Mouse (Mus musculus): ENCODE measurements around the gene Olfr615. TPM values are rescaled to one million over a fixed set of nuclear protein-coding genes. Genes with fewer than 3 reads are reported as not detected.
"Not testable (repeated sequence)": the region's sequence is repeated elsewhere in the genome, so short reads cannot be mapped to it uniquely, and the experiment has no call there.

Olfr615 gene
- not detected in 2 replicates for polyA plus RNA-seq (2016; fragmentation: Nextera tagmentation; extraction: Ambion mirVana)

GRCm38 (mm10) chr7:103555779-103556178 is at the start of gene Olfr615:
Gene Olfr615, plus strand, starts transcription at chr7:103556079.
- no peak for DNase-seq (ENCODE audit: low spot score)
- H3K27ac ChIP-seq: no peak within 1 kb of the TSS
- H3K27me3 ChIP-seq (ENCODE audit: low read depth, poor library complexity, severe bottlenecking): no peaks in the 10 kb centered on the region
- H3K4me3 ChIP-seq: no peak within 1 kb of the TSS
- H3K9me3 ChIP-seq (replicated peaks): no peaks in the 10 kb centered on the region
- 91% methylated on average over 2 of the region's 2 CpGs for WGBS
- H3K36me3 ChIP-seq: no peaks in the 10 kb centered on the region
- no peaks in the 10 kb centered on the region for H3K4me1 ChIP-seq

GRCm38 (mm10) chr7:103512022-103512421 is 43.9 kb upstream of the Olfr615 start, which contains the start of gene Olfr610:
Gene Olfr610, minus strand, starts transcription at chr7:103512122.
- no peak within 1 kb of the TSS for H3K4me3 ChIP-seq
- no peak for DNase-seq (ENCODE audit: low spot score)
- H3K36me3 ChIP-seq: no peaks in the 10 kb centered on the region
- H3K4me1 ChIP-seq: no peaks in the 10 kb centered on the region
- 84% methylated on average over 2 of the region's 2 CpGs for WGBS
- no peaks in the 10 kb centered on the region for H3K9me3 ChIP-seq (replicated peaks)
- H3K27ac ChIP-seq: no peak within 1 kb of the TSS
- H3K27me3 ChIP-seq (ENCODE audit: low read depth, poor library complexity, severe bottlenecking): no peaks in the 10 kb centered on the region

GRCm38 (mm10) chr7:103520746-103521145 is 35.1 kb upstream of the Olfr615 start, which contains the start of gene Olfr611:
Gene Olfr611, minus strand, starts transcription at chr7:103520846.
- H3K36me3 ChIP-seq; H3K27me3 ChIP-seq (ENCODE audit: low read depth, poor library complexity, severe bottlenecking); H3K4me1 ChIP-seq; H3K9me3 ChIP-seq (replicated peaks); H3K27ac ChIP-seq; DNase-seq (ENCODE audit: low spot score); H3K4me3 ChIP-seq: not testable (repeated sequence)
- WGBS: 81% methylated on average over 1 of the region's 1 CpGs

DNA sequence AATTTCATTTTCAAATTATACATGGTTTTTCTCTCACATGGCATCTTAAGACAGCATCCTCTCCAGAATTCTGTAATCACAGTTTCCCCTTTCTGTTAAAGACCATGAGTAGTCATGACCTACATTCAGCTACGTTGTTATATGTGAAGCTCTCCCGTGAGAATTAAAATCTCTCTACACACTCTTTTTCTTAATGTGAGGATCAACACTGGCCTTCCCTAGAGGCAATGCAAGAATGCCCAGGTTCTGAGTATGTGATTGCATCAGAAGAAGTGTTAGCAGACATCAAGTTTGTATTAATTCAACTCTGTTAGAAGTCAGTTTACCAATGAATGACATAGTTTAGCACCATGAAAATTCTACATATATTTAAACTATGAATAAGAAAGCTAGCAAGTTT is 13.3 kb upstream of the Olfr615 start, which contains the start of gene Olfr612:
Olfr612 (minus strand) TSS at position 101 of the 400 bp plus-strand sequence.
- WGBS: 93% methylated on average over 2 of the region's 2 CpGs
- H3K4me3 ChIP-seq; H3K27me3 ChIP-seq (ENCODE audit: low read depth, poor library complexity, severe bottlenecking); H3K9me3 ChIP-seq (replicated peaks); H3K27ac ChIP-seq; H3K36me3 ChIP-seq; DNase-seq (ENCODE audit: low spot score); H3K4me1 ChIP-seq: not testable (repeated sequence)

DNA sequence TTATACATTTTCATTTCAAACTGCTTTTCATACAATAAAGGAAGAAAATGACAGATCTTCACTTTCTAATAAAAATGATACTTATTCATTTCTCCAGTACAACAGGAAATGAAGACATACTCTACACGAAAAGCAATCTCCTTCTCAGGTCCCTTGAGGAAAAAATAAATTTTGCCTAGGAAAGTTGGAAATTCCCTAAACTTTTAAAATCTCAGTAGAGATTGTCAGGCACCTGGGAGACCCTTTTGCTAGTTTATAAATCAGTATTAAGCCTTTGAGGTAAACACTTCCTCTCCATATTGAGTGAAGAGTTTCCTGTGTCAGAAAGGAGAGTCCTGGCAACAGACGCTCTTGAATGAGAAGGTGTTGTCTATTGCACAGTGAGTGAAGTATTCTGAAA is 8.1 kb upstream of the Olfr615 start, which contains the start of gene Olfr613:
Olfr613 (plus strand) TSS at position 301 of the 400 bp plus-strand sequence.
- Histone ChIP-seq H3K27ac (no peak within 1 kb of the TSS), H3K36me3 (no peaks in the 10 kb centered on the region), H3K9me3 (replicated peaks) (no peaks in the 10 kb centered on the region), H3K27me3 (ENCODE audit: low read depth, poor library complexity, severe bottlenecking) (no peaks in the 10 kb centered on the region), H3K4me1 (no peaks in the 10 kb centered on the region), H3K4me3 (no peak within 1 kb of the TSS)
- no peak for DNase-seq (ENCODE audit: low spot score)
- WGBS: 83% methylated on average over 2 of the region's 2 CpGs

DNA sequence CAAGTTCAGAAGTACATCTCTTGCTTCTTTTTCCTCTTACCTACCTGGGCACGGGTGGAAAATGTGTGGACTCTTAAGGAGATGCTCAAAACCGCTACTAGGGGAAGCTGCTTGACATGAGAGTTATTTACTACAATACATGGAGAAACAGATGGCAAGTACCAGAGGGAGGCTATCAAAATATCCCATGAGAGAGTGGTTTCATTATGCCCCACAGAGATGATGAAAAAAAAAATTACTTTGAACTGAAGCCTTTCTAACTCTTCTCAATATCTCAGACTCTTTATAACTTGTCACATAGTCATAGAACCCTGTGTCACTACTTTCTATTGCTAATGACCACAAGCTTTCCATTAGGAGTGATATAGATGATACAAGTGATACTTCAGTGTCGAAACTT is 13.2 kb downstream of the Olfr615 start, which contains the start of gene Olfr616:
Olfr616 (minus strand) TSS at position 101 of the 400 bp plus-strand sequence.
- H3K4me1 ChIP-seq: no peaks in the 10 kb centered on the region
- DNase-seq (ENCODE audit: low spot score): no peak
- WGBS: 95% methylated on average over 3 of the region's 3 CpGs
- no peak within 1 kb of the TSS for H3K27ac ChIP-seq
- H3K4me3 ChIP-seq: no peak within 1 kb of the TSS
- H3K36me3 ChIP-seq: no peaks in the 10 kb centered on the region
- H3K27me3 ChIP-seq (ENCODE audit: low read depth, poor library complexity, severe bottlenecking): no peaks in the 10 kb centered on the region
- H3K9me3 ChIP-seq (replicated peaks): no peaks in the 10 kb centered on the region

GRCm38 (mm10) chr7:103572761-103573160 is 16.9 kb downstream of the Olfr615 start, which contains the start of gene Olfr617:
Gene Olfr617, plus strand, starts transcription at chr7:103573061.
- H3K27ac ChIP-seq: no peak within 1 kb of the TSS
- H3K36me3 ChIP-seq: no peaks in the 10 kb centered on the region
- H3K4me1 ChIP-seq: no peaks in the 10 kb centered on the region
- 83% methylated on average over 1 of the region's 1 CpGs for WGBS
- H3K4me3 ChIP-seq: no peak within 1 kb of the TSS
- DNase-seq (ENCODE audit: low spot score): no peak
- no peaks in the 10 kb centered on the region for H3K9me3 ChIP-seq (replicated peaks)
- H3K27me3 ChIP-seq (ENCODE audit: low read depth, poor library complexity, severe bottlenecking): no peaks in the 10 kb centered on the region

GRCm38 (mm10) chr7:103589803-103590202 is 33.9 kb downstream of the Olfr615 start, which contains the start of gene Olfr618:
Gene Olfr618, plus strand, starts transcription at chr7:103590103.
- H3K4me3 ChIP-seq: no peak within 1 kb of the TSS
- H3K4me1 ChIP-seq: no peaks in the 10 kb centered on the region
- 66% methylated on average over 2 of the region's 2 CpGs for WGBS
- H3K27ac ChIP-seq: no peak within 1 kb of the TSS
- no peaks in the 10 kb centered on the region for H3K36me3 ChIP-seq
- no peak for DNase-seq (ENCODE audit: low spot score)
- no peaks in the 10 kb centered on the region for H3K27me3 ChIP-seq (ENCODE audit: low read depth, poor library complexity, severe bottlenecking)
- no peaks in the 10 kb centered on the region for H3K9me3 ChIP-seq (replicated peaks)

- no peak within 1 kb of the TSS for H3K27ac ChIP-seq
- H3K27me3 ChIP-seq (ENCODE audit: low read depth, poor library complexity, severe bottlenecking): no peaks in the 10 kb centered on the region
- no peaks in the 10 kb centered on the region for H3K36me3 ChIP-seq
- no peak for DNase-seq (ENCODE audit: low spot score)
- H3K4me3 ChIP-seq: no peak within 1 kb of the TSS
- no peaks in the 10 kb centered on the region for H3K9me3 ChIP-seq (replicated peaks)
- H3K4me1 ChIP-seq: no peaks in the 10 kb centered on the region
Measured at GRCm38 (mm10) chr7:103600275-103600674, 44.4 kb downstream of the Olfr615 start, which contains the start of gene Olfr619. Gene Olfr619, plus strand, starts transcription at chr7:103600575.

- DNase-seq (ENCODE audit: low spot score): no peak
- H3K4me1 ChIP-seq: no peaks in the 10 kb centered on the region
- WGBS: 92% methylated on average over 2 of the region's 2 CpGs
Measured at GRCm38 (mm10) chr7:103607425-103607824, 51.5 kb downstream of the Olfr615 start.

DNA sequence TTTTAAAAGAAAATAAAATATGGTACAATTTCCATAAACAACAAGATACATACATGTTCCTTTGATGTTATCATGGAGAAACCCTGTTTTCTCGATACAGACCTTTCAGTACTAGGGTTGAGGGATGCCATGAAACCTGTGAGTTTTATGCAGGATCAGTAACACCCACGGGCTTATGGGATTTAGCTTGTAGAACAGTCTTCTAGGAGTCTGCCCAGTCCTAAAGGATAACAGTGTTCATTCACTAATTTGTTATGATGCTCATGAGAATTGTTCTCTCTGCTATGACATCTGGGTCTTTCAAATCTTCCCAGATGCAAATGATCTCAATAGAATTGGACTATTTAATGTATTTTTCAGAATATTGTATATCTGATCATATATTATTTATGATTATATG is 56.6 kb downstream of the Olfr615 start, which contains the start of gene Olfr620:
Olfr620 (minus strand) TSS at position 101 of the 400 bp plus-strand sequence.
- no peaks in the 10 kb centered on the region for H3K27me3 ChIP-seq (ENCODE audit: low read depth, poor library complexity, severe bottlenecking)
- 88% methylated on average over 2 of the region's 2 CpGs for WGBS
- no peaks in the 10 kb centered on the region for H3K4me1 ChIP-seq
- no peak within 1 kb of the TSS for H3K27ac ChIP-seq
- no peak within 1 kb of the TSS for H3K4me3 ChIP-seq
- H3K9me3 ChIP-seq (replicated peaks): no peaks in the 10 kb centered on the region
- DNase-seq (ENCODE audit: low spot score): no peak
- no peaks in the 10 kb centered on the region for H3K36me3 ChIP-seq

More at GRCm38 (mm10) chr7:103607425-103607824, 51.5 kb downstream of the Olfr615 start:
- H3K27ac ChIP-seq: no peak overlapping the region
- H3K9me3 ChIP-seq (replicated peaks): no peaks in the 10 kb centered on the region
- no peaks in the 10 kb centered on the region for H3K36me3 ChIP-seq
- no peaks in the 10 kb centered on the region for H3K27me3 ChIP-seq (ENCODE audit: low read depth, poor library complexity, severe bottlenecking)
- H3K4me3 ChIP-seq: no peak overlapping the region

Measured in limb, embryonic 10.5 days (tissue).